ENCODE assay signal across 11 mouse cellular contexts in genomic region chr3:7669956-7670355, GRCm38 (mm10).
DNase-seq lines count a peak whose midpoint lies in the region.
"Had no signal": no experiment of that assay in that cellular context is flagged by ENCODE, and none has a peak within 500 bp of the region (broad histone marks: within the 10 kb centered on the region; RNA-seq: fewer than 3 reads in every experiment).

No protein-coding gene starts in this region.

- peak; percentile 65 for DNase-seq in adrenal gland, adult 2 months
- DNase-seq in adrenal gland, postnatal 4 days (ENCODE audit: low spot score in 2 of 2), result no peak
- peak; percentile 8 for DNase-seq in kidney, postnatal 10 days
- no peak for DNase-seq in kidney, adult 18-20 months
- peak; percentile 3 for DNase-seq in 416B (ENCODE audit: low read depth)
- peak; percentile 13 for DNase-seq in adrenal gland, postnatal 25 days
- DNase-seq in MN1 (ENCODE audit: low spot score), result no peak
- DNase-seq: cerebellum, adult 11 months; cerebellum, adult 9-11 months; gastrocnemius, postnatal 10 days; heart, adult 18-20 months had no signal

Comparison
In these comparisons a context has a peak if more than half of its experiments do, and no peak if none do; other contexts are left out.
1. DNase-seq: peak in adrenal gland, adult 2 months (single experiment), kidney, postnatal 10 days (single experiment), 416B (single experiment) and adrenal gland, postnatal 25 days (single experiment); none in adrenal gland, postnatal 4 days (0 of 2), kidney, adult 18-20 months (single experiment) and MN1 (single experiment).